Mouse (Mus musculus) heart, postnatal 0 days (tissue): ENCODE data around the gene Ghr.

Source experiments
- CTCF ChIP-seq: IDR thresholded peaks from 2 replicates; pipeline ENCODE4 v1.5.1; 2016; ENCODE audit warnings: antibody characterized with exemption, control low read depth, low read depth
- EP300 ChIP-seq: IDR thresholded peaks from 2 replicates; pipeline ENCODE4 v1.6.1; 2016; ENCODE audit warnings: antibody characterized with exemption, low read depth

GRCm38 (mm10) chr15:3578286-3578980 is 4.9 kb downstream of the Ghr start:
- TF ChIP-seq EP300 (no peak), CTCF (no peak)
